Mouse (Mus musculus): Measurements from ENCODE around the gene Olfr913.

Olfr913 gene

GRCm38 (mm10) chr9:38592459-38592858 lies at the start of gene Olfr913:
TSS of gene Olfr913 (plus strand) at chr9:38592759.
- no peak for DNase-seq (ENCODE audit: low read depth, low spot score)

- DNase-seq (ENCODE audit: low read depth, low spot score), result no peak
Observed at GRCm38 (mm10) chr9:38579878-38580277, 12.7 kb upstream of the Olfr913 start, which contains the start of gene Olfr912. TSS of gene Olfr912 (plus strand) at chr9:38580178.

- DNase-seq (ENCODE audit: low read depth, low spot score), result no peak
Observed at GRCm38 (mm10) chr9:38591056-38591455, 1.5 kb upstream of the Olfr913 start.

GRCm38 (mm10) chr9:38604802-38605201 lies 12.2 kb downstream of the Olfr913 start, which contains the start of gene Olfr914:
TSS of gene Olfr914 (plus strand) at chr9:38605102.
- no peak for DNase-seq (ENCODE audit: low read depth, low spot score)

GRCm38 (mm10) chr9:38632406-38632805 lies 39.8 kb downstream of the Olfr913 start:
- no peak for DNase-seq (ENCODE audit: low read depth, low spot score)
